Mouse (Mus musculus): ENCODE data around the gene Gsta3.

Gsta3 gene

DNA sequence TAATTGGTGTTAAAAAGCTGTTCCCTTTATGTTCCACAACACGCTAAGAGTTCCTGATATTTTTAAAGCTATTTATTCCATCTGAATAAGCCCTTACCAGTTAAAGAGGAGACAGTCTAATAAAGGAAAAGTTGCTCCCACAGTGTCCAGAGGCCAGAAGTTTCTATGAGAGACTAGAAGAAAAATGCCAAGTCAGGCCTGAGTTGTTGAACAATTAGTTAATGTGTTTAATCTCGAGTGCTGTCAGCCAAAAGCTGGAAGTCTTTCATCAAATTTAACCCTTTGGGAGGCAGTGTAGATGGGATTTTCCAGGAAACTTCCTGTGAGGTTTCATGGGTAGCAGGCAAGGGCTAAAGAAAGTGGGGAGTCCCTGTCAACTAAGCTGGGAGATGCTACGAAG lies 59.4 kb downstream of the Gsta3 start:
- DNase-seq (ENCODE audit: low spot score in 2 of 2) = no peak

DNA sequence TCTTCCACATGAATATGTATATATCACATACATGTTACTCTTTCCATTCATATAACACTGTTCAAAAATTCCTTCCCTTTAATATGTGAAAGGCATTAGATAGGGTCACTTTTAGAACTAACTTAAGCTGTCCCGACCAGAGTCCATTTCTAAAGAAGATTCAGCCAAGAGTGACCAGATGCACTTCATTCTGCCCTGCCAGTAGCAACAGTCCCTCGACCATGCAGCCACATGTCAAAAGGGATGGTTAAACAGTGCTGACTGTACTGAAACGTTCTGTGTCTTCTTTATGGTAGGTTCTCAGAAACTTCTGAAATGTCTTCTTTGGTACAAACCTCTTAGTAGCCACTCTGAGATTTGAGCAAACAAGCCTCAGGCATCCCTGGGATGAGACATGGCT lies 61.3 kb downstream of the Gsta3 start:
- no peak for DNase-seq (ENCODE audit: low spot score in 2 of 2)

DNA sequence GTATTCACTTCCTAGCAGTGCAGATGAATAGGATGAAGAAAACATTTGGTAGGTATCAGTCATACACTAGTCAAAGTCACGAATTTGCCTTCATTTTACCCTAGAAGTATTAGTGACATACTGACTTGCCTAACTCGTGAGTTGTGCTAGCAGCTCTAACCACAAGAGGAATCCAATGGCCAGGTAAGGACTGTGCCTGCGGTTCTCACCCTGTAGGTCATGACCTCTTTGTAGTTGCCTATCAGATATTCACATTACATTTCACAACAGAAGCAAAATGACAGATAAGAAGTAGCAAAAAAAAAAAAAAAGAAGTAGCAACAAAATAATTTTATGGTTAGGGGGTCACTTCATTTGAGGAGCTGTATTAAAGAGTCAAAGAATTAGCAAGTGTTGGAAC lies 63.8 kb downstream of the Gsta3 start:
- no peak for DNase-seq (ENCODE audit: low spot score in 2 of 2)

DNA sequence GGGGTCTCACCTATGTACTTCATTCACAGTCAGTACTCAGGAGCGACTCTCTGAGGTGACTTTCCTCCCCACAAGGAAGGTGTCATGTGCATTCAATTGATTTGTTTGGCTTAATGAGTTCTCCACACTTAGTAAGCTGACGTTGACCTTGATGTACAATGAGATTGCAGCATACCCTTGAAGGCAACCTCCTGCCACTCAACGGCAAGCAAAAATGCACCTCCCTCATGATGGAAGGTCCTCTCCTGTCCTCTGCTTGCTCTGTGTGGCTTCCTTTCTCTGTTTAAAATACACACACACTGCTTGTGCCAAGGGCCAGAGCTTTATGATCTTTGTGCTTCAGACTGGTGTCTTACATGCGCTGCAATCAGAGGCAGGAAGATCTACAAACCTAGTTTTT lies 64.3 kb downstream of the Gsta3 start:
- no peak for DNase-seq (ENCODE audit: low spot score in 2 of 2)

DNA sequence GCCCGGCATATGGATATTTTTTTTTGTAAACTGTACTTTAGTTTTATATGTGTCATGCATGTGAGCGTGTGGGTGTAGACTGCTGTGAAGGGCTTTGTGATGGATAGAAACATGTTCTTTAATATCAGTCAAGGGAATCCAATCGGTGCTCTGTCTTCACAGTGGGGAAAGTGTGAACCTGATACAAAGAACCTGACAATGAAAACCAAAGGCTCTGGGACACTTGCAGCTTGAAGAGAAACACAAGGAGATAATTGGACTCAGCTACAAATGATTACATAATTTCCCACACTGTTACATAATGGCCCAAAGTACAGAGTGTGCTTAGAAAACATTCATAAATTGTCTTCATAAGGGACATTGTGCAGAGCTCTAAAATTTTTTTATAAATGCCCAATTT lies 65.1 kb downstream of the Gsta3 start:
- DNase-seq (ENCODE audit: low spot score in 2 of 2) = no peak

DNA sequence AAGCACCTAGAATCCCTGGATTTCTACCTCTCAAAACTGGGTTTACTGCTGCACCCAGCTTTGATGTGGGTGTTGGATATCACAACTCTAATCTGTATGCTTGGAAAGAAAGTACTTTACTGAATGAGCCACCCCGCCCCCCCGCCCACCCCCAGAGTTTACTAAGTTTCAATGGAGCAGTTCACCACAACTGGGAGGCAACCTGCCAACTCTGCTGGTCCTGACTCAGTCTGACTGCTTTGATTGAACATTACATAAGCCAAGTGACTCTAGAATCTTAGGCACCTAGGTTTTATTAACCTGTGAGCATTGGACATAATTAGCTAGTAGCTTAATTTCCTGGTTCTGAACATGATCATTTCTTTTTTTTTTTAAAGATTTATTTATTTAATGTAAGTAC lies 73.9 kb downstream of the Gsta3 start:
- DNase-seq (ENCODE audit: low spot score in 2 of 2) = no peak
